Mouse (Mus musculus) stomach, postnatal 0 days (tissue): Measurements from ENCODE around the gene Slc22a7.

Source experiments
- CTCF ChIP-seq: IDR thresholded peaks from 2 replicates; pipeline ENCODE4 v1.5.1; 2016; ENCODE audit warnings: antibody characterized with exemption, low read depth, mild to moderate bottlenecking, moderate library complexity
- EP300 ChIP-seq: optimal IDR thresholded peaks from 2 replicates; pipeline ENCODE3; 2016; ENCODE audit warnings: antibody characterized with exemption

DNA sequence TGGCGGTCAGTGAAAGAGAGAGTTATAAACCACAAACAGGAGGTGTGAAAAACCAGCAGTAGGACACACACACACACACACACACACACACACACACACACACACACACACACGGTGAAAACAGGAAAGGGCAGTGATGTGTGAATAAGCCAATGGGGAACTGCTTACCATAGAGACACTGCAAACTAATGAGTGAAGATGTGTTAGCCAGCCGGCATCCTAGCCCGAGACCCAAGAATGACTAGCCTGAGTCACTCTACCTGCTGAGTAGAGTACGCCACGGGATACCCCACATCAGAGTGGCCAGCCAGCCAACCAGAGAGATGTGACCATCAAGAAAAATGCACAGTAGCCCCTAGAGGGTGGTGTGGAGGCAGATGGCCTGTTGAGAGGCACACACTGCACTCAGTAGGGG lies 46.2 kb upstream of the Slc22a7 start:
- TF ChIP-seq CTCF (peak; percentile 28), EP300 (no peak)
